Mouse (Mus musculus): ENCODE measurements around the gene Fbxw7.

DNA sequence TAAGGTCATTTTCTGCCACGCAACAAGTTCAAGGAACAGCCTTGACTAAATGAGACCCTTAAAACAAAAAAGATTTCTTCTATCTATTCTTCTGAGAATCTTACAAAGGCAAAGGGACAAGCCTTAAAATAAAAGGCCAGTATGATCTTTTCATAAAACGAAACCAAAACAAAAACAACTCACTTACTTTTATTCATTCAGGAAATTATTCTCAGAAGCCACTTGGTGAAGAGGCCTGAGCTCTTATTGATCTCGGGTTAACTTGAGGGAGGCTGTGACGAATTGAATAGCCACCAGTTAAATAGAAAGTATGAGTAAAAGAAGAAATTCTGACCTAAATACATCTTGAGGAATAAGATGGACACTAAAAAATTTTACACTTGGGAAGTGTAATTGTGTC, 46.1 kb upstream of the Fbxw7 start:
- no peak for TF ChIP-seq CTCF (IDR thresholded peaks at IDR 0.05; ENCODE audit: extremely low read depth, insufficient read depth, insufficient read length, insufficient replicate concordance)
- no peak for TF ChIP-seq POLR2A (IDR thresholded peaks at IDR 0.05; ENCODE audit: low read depth, low read length)

Measured in spleen, adult 2 months (tissue).